Mouse (Mus musculus) kidney, postnatal 10 days (tissue): ENCODE measurements around the gene Tulp2.
"Not testable (repeated sequence)": the region's sequence is repeated elsewhere in the genome, so short reads cannot be mapped to it uniquely, and the experiment has no call there.

ENCODE experiments used
- DNase-seq: peaks from one replicate; pipeline ENCODE4 v3.0.0; 2021; ENCODE audit warnings: mixed read lengths

Tulp2 gene

DNA sequence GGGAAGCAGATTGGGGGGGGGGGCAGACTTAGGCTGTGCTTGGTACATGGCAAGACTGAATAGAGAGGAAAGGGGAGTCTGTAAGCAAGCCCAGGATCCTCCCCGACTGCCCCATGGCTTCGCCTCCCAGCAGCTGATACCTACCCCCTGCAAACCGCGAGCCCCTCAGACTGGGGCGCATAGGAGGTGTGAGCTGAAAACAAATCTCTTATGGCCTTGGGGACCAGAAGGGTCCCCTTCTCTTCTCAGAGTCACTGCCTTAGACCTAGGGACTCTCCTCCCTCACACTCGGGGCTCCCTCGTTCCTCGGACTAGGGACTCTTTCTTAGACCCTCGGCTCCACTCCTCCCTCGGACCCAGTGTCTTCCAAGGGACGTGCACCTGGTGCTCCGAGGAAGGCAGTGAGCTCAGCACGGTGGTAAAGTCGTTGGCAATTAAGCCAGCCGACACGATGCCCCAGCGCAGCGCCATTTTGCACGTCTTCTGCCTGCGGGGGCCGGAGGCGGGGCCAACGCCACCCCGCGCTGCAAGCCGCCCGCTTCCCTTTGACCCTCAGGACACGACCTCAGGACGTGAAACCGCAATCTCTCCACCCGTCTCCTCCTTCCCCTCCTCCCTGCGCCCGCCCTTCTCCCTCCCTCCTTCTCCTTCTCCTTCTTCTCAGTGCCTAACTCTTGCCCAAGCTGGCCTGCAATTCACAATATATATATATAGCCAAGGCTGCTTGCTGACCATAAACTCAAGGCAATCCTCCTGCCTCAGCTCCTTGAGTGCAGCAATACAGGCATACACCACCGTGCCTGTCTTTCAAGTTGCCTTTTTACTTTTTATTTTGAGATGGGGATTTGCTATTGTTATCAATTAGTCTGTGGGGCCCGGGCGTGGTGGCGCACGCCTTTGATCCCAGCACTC lies 6.9 kb downstream of the Tulp2 start, which contains the start of gene Dhdh:
Dhdh (minus strand) TSS at position 513 of the 912 bp plus-strand sequence.
- DNase-seq: peak; percentile 78

GRCm38 (mm10) chr7:45489578-45489977 lies 7.9 kb downstream of the Tulp2 start:
- no peak for DNase-seq

GRCm38 (mm10) chr7:45490822-45491221 lies 9.1 kb downstream of the Tulp2 start:
- peak; percentile 44 for DNase-seq

DNA sequence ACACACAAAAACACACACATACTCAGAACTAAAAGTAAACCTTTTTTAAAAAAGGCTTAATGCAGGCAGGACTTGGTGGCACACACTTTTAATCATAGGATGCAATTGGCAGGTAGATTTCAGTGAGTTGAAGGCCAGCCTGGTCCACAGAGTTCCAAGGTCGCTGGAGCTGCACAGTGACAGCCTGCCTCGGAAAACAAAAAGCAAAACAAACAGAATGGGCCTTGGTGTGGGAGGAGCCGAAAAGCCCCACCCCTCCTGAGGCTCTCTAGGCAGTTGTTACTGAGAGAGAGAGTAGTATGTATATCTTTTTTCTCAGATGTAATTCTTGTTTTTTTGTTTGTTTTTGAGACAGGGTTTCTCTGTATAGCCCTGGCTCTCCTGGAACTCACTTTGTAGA lies 9.6 kb downstream of the Tulp2 start:
- peak; percentile 61 for DNase-seq

GRCm38 (mm10) chr7:45492225-45492844 lies 10.7 kb downstream of the Tulp2 start:
- no peak for DNase-seq

- DNase-seq: no peak
These were observed 11.3 kb downstream of the Tulp2 start for GRCm38 (mm10) chr7:45492951-45493350.

DNA sequence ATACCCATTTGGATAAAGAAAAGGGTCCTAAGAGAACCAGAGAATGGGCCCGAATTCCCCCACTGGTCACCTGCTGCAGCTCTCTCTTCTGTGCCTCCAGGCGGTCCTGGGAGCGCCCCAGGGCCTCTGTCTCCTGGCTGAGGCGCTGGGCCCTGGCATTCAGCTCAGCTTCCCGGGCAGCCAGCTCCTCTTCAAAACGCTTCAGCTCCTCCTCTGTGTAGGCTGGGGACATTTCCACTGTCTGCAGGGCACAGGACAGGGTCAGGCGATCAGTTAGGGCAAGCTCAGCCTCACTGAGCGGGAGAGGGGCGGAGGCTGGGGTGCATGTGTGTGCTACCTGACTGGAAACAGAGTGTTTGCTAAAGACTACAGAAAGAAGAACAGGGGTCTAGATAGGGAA lies 12.9 kb downstream of the Tulp2 start:
- DNase-seq: no peak

- no peak for DNase-seq
These were observed 16.8 kb downstream of the Tulp2 start for GRCm38 (mm10) chr7:45498427-45498826.

DNA sequence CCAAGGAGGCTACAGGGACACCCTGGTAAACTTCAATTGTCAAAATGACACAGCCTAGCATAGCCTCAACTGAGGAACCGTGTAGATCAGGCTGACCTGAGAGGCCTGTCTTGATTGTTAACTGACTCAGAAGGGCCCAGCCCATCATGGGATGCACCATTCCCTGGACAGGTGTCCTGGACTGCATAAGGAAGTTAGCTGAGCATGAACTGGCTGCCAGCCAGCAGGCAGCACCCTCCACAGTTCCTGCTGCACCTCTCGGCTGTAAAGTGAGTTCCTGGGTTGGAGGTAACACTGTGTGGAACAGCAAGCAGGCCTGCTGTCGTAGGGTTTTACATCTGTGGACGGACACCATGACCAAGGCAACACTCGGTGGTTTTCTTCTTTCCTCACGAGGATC lies 25.9 kb downstream of the Tulp2 start:
- peak; percentile 53 for DNase-seq

- no peak for DNase-seq
These were observed 26.9 kb downstream of the Tulp2 start for GRCm38 (mm10) chr7:45508561-45508960.

DNA sequence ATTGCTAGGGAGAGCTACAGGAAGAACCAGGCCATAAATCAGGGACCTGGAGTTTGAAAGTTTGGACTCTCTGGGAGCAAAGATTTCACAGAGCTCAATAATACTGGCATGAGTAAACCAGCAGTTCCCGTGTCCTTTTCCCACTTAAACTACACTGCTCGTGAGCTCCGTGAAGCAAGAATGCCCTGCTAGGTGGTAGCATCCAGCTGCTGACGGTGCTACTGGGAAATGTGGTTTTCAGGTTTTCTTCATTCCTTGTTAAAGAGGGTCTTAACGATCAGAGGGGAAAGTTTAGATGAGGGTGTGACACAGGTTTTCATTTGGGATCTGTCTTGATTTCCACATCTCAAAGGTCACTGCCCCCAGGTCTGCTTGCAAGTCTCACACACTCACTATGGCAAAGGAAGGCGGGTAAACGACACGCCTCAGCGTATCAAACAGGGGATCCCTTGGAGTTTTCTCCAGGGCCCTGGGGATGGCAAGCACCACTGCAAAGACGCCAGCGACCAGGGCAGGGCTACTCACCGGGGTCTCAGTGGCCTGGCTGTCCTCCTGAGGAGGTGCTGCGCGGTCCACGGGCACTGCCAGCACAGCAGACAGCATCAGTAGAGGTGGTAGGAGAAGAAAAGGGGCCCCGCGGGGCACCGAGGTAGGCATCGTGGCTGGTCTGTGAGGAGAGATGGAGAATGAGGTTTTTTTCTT lies 27.7 kb downstream of the Tulp2 start:
- no peak for DNase-seq

DNA sequence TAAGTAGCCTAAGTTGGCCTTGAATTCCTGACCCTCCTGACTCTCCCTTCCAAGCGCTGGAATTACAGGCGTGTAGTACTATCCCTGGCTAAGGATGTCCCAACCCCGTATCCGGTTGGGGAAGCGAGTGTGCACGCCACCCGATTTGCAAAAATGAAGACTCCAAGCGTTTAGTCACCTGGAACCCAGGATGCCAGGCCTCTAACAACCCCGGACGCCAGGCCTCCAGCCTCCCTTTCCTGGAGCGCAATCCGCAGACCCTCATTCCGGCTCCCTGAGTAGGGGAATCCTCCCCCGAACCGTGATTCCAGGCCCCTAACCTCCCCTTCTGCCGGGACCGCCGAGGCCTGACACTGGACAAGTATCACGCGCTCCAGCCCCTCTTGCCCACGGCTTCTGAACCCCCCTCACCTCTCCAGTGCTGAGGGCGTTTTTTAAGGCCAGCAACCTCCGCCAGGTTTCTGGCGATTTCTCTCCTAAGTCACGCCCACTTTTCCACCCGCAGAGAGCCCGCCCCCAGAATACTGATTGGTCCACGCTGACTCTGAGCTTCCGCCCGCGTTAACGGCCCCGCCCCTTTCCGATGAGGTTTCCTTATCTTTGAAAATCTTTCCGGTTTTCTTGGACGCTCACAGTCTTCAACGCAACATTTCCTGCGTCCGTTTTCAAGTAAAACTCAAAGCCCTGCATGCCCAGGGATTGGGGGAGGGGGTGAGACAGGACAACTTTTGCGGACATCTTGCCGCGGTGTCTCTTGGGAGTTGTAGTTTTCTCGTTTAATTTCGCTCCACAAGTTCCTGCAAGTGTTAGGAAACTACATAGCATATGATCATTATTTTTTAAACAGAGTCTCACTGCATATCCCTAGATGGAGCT lies 28.5 kb downstream of the Tulp2 start, which contains the start of gene Nucb1:
Nucb1 (minus strand) TSS at position 495 of the 876 bp plus-strand sequence.
- peak; percentile 96 for DNase-seq

- DNase-seq: no peak
These were observed 32.7 kb downstream of the Tulp2 start for GRCm38 (mm10) chr7:45514411-45514810.

DNA sequence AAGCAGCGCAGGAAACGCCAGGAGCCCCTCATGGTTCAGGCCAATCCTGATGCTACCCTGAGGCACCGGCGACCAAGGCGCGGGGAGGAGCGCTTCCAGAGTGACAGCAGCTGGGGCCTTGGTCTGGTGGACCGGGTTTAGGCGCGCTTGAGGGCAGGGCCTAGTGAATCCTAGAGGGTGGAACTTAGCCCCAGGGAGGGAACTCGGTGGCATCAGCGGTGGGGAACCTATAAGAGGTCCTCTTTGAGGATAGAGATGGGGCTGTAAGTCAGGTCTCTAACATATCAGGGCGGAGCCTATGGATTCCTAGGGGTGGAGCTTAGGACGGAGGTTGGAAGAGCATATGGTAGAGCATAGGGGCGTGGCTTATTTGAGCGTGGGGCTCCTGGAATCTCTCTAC lies 33.8 kb downstream of the Tulp2 start:
- DNase-seq: no peak

GRCm38 (mm10) chr7:45516846-45517245 lies 35.2 kb downstream of the Tulp2 start:
- DNase-seq: not testable (repeated sequence)

DNA sequence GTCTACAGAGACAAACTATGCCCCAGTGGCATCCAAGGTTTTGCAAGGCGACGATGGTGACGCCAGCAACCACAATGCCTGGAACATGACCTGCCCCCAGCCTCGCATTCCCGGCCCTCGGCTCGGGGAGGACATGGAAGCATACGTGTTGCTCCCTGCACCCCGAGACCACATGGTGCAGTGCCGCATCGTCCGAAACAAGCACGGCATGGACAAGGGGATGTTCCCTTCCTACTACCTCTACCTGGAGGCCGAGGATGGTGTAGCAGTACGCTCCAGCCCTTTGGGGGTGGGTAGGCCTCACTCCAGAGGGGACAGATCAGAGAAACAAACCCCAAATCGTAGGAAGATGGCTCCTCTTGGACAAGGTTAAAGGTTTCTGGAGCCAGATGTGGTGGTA lies 36.9 kb downstream of the Tulp2 start:
- no peak for DNase-seq

GRCm38 (mm10) chr7:45519345-45520120 lies 37.9 kb downstream of the Tulp2 start:
- no peak for DNase-seq

DNA sequence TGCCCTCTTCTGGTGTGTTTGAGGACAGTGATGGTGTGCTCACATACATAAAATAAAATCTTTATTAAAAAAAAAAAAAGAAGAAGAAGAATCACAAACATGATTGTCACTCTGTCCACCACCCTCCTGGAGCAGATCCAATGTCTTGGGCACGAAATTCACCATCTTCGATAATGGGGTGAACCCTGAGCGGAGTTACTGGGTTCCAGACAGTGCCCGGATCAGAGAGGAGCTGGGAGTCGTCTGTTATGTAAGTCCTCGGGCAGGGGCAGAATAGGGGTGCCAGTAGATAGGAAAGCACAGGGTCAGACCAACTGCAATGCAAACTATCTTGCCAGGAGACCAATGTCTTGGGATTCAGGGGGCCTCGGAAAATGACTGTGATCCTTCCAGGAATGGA lies 38.9 kb downstream of the Tulp2 start:
- DNase-seq: no peak

- DNase-seq: peak; percentile 93
These were observed 40.1 kb downstream of the Tulp2 start for GRCm38 (mm10) chr7:45521728-45522184.

- no peak for DNase-seq
These were observed 40.6 kb downstream of the Tulp2 start for GRCm38 (mm10) chr7:45522194-45522752.
